Mouse (Mus musculus): ENCODE results near the gene Vasn. TPM values are rescaled to one million over a fixed set of nuclear protein-coding genes. Genes with fewer than 3 reads are reported as not detected.

Gene Vasn
- total RNA-seq, 2 experiments from 2014 or later, result 11.5 to 13.1 TPM

DNA sequence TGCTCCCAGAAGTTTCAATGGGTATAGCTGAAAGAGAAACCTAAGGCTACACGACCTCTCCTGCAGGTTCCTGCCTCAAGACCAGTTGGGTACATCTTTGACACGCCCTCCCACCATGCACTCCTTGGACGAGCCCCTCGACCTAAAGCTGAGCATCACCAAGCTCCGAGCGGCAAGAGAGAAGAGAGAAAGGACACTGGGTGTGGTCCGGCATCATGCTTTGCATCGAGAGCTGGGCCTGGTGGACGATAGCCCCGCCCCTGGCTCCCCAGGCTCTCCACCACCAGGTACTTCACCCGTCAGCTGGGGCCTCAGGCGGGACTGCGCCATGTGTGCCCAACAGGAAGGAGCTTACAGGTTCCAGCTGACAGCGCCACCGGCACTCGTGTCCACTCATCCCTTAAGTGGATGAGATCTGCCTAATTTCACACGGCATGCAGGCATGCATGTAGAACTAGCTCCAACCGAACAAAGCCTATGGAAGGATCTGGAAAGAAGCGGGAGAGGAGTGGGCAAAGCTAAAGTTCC, 31.1 kb upstream of the Vasn start:
- Histone ChIP-seq H3K27ac (no peak overlapping the region), H3K4me3 (no peak overlapping the region)
- intact Hi-C loops (cut with DNase I), result no loop called here
- no peak for DNase-seq (ENCODE audit: extremely low spot score in 1 of 2, low spot score in 2 of 2)
- TF ChIP-seq CTCF (IDR thresholded peaks at IDR 0.05), result no peak

DNA sequence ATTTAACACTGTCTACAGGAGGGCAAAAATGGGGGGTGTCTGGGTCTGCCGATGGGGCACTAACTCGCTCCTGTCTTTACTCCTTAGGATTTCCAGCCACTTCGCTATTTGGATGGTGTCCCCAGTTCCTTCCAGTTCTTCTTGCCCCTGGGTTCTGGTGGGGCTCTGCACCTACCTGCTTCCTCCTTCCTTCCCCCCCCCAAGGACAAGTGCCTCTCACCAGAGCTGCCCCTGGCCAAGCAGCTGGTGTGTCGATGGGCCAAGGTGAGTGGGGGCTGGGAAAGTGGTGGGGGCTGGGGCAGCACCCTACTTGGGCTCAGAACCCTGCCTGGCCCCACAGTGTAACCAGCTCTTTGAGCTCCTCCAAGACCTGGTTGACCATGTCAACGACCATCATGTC, 28.5 kb upstream of the Vasn start:
- Histone ChIP-seq H3K4me3 (no peak overlapping the region), H3K27ac (no peak overlapping the region)
- no peak for TF ChIP-seq CTCF (IDR thresholded peaks at IDR 0.05)
- intact Hi-C loops (cut with DNase I), result no loop called here
- DNase-seq (ENCODE audit: extremely low spot score in 1 of 2, low spot score in 2 of 2), result no peak

- no peak for DNase-seq (ENCODE audit: extremely low spot score in 1 of 2, low spot score in 2 of 2)
- intact Hi-C loops (cut with DNase I), result no loop called here
- peak; percentile 25; the same call in 1 of the 2 replicates for TF ChIP-seq CTCF (IDR thresholded peaks at IDR 0.05)
These were observed 28.1 kb upstream of the Vasn start for GRCm38 (mm10) chr16:4611676-4612075.

GRCm38 (mm10) chr16:4613736-4614135, 26.0 kb upstream of the Vasn start:
- no peak for DNase-seq (ENCODE audit: extremely low spot score in 1 of 2, low spot score in 2 of 2)
- TF ChIP-seq CTCF (IDR thresholded peaks at IDR 0.05), result no peak
- H3K4me3 ChIP-seq, result no peak overlapping the region
- intact Hi-C loops (cut with DNase I), result no loop called here
- H3K27ac ChIP-seq, result no peak overlapping the region

More at GRCm38 (mm10) chr16:4611676-4612075, 28.1 kb upstream of the Vasn start:
- Histone ChIP-seq H3K4me3 (no peak overlapping the region), H3K27ac (no peak overlapping the region)

- intact Hi-C loops (cut with DNase I), result no loop called here
- Histone ChIP-seq H3K4me3 (no peak overlapping the region), H3K27ac (no peak overlapping the region)
- DNase-seq (ENCODE audit: extremely low spot score in 1 of 2, low spot score in 2 of 2), result no peak
- no peak for TF ChIP-seq CTCF (IDR thresholded peaks at IDR 0.05)
These were observed 25.1 kb upstream of the Vasn start for GRCm38 (mm10) chr16:4614639-4615038.

GRCm38 (mm10) chr16:4615297-4615696, 24.4 kb upstream of the Vasn start:
- H3K4me3 ChIP-seq, result no peak overlapping the region
- no peak overlapping the region for H3K27ac ChIP-seq
- intact Hi-C loops (cut with DNase I), result no loop called here
- no peak for DNase-seq (ENCODE audit: extremely low spot score in 1 of 2, low spot score in 2 of 2)
- TF ChIP-seq CTCF (IDR thresholded peaks at IDR 0.05), result no peak

GRCm38 (mm10) chr16:4616829-4617228, 22.9 kb upstream of the Vasn start:
- DNase-seq (ENCODE audit: extremely low spot score in 1 of 2, low spot score in 2 of 2), result no peak
- TF ChIP-seq CTCF (IDR thresholded peaks at IDR 0.05), result no peak
- intact Hi-C loops (cut with DNase I), result no loop called here
- Histone ChIP-seq H3K4me3 (no peak overlapping the region), H3K27ac (no peak overlapping the region)

- Histone ChIP-seq H3K4me3 (peak overlapping the region; percentile 66), H3K27ac (peak overlapping the region; percentile 91)
- intact Hi-C loops (cut with DNase I), result no loop called here
- DNase-seq (ENCODE audit: extremely low spot score in 1 of 2, low spot score in 2 of 2), result no peak
- TF ChIP-seq CTCF (IDR thresholded peaks at IDR 0.05), result no peak
These were observed 15.7 kb upstream of the Vasn start for GRCm38 (mm10) chr16:4624074-4624473.

- intact Hi-C loops (cut with DNase I), result no loop called here
- DNase-seq (ENCODE audit: extremely low spot score in 1 of 2, low spot score in 2 of 2), result peak; percentile 90 to 91
- Histone ChIP-seq H3K27ac (peak within 1 kb of the TSS; percentile 91), H3K4me3 (peak within 1 kb of the TSS; percentile 66)
- no peak for TF ChIP-seq CTCF (IDR thresholded peaks at IDR 0.05)
These were observed 15.1 kb upstream of the Vasn start, which contains the start of gene Pam16 for GRCm38 (mm10) chr16:4624481-4625110. Pam16 (minus strand) TSS chr16:4624988.

- no peak for TF ChIP-seq CTCF (IDR thresholded peaks at IDR 0.05)
- no peak for DNase-seq (ENCODE audit: extremely low spot score in 1 of 2, low spot score in 2 of 2)
- no peak overlapping the region for H3K4me3 ChIP-seq
- H3K27ac ChIP-seq, result no peak overlapping the region
- intact Hi-C loops (cut with DNase I), result no loop called here
These were observed 12.6 kb upstream of the Vasn start for GRCm38 (mm10) chr16:4627105-4627504.

- Histone ChIP-seq H3K27ac (no peak overlapping the region), H3K4me3 (no peak overlapping the region)
- no peak for TF ChIP-seq CTCF (IDR thresholded peaks at IDR 0.05)
- no peak for DNase-seq (ENCODE audit: extremely low spot score in 1 of 2, low spot score in 2 of 2)
- intact Hi-C loops (cut with DNase I), result no loop called here
These were observed 10.8 kb upstream of the Vasn start for GRCm38 (mm10) chr16:4628898-4629419.

GRCm38 (mm10) chr16:4629950-4630349, 9.8 kb upstream of the Vasn start:
- peak; percentile 99 for TF ChIP-seq CTCF (IDR thresholded peaks at IDR 0.05)
- intact Hi-C loops (cut with DNase I), result loop anchor here (1.0 kb wide), 1 partner anchor 37 kb away; no protein-coding TSS in a partner anchor
- Histone ChIP-seq H3K4me3 (no peak overlapping the region), H3K27ac (no peak overlapping the region)
- DNase-seq (ENCODE audit: extremely low spot score in 1 of 2, low spot score in 2 of 2), result peak; percentile 66 to 84

DNA sequence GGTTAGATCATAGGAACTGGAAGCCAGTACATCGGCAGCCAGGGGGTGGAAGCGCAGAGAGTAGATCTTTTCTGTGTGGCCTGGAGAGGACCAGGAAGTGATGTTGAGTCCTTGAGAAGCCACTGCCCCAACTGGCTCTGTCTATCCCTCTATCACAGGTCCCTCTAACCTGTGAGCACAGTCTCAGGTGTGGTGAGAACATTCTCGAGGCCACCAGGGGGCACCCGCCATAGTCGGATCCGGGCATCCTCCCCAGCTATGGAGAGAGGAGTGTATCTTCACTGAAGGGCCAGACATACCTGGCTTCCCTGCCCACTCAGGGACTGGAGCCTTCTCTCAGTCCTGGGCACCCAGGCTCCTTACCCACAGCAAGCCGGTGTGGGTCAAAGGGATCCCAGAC, 7.7 kb upstream of the Vasn start:
- DNase-seq (ENCODE audit: extremely low spot score in 1 of 2, low spot score in 2 of 2), result no peak
- intact Hi-C loops (cut with DNase I), result no loop called here
- Histone ChIP-seq H3K27ac (no peak overlapping the region), H3K4me3 (no peak overlapping the region)
- TF ChIP-seq CTCF (IDR thresholded peaks at IDR 0.05), result peak; percentile 49

Data from left cerebral cortex, adult 2 months (tissue).